Mouse (Mus musculus) embryonic fibroblast, embryonic 13.5 days (primary cell): ENCODE measurements around the gene Il9.

Experiments
- CTCF ChIP-seq: IDR thresholded peaks from 2 replicates; pipeline ENCODE4 v1.5.1; 2011; ENCODE audit warnings: mild to moderate bottlenecking, control low read depth, low read length, moderate library complexity, borderline replicate concordance; ENCODE audit not compliant: insufficient read depth
- POLR2A ChIP-seq: IDR thresholded peaks from 2 replicates; pipeline ENCODE4 v1.6.1; 2011; ENCODE audit warnings: low read depth, mild to moderate bottlenecking, control low read depth, low read length, moderate library complexity

DNA sequence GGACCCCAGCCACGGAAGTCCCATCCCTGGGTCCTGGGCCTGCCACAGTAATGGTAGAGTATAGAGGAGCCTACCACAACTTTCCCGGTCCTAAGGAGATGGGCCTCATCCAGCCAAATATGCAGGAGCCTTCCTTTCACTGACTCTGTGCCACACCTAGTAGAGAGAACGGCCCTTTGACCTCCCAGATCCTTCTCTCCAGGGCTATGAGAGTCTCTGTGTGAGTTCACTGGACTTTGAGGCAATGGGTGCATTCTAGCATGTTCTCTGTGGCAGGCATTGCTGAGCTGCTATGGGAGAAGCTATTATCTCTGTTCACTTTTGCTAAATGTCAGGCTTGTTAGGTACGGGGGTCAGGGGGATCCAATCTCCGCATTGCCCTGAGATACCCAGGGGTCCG, 18.3 kb downstream of the Il9 start:
- TF ChIP-seq CTCF = no peak
- no peak for TF ChIP-seq POLR2A
